Mouse (Mus musculus) midbrain, embryonic 13.5 days (tissue): ENCODE measurements at regions not wholly inside any gene's neighbourhood (a gene's known extent, or its start where the extent isn't known, plus 50 kb on each side); places are given as distances from the start of the nearest gene placed in this dataset.
"Not testable (repeated sequence)": the region's sequence is repeated elsewhere in the genome, so short reads cannot be mapped to it uniquely, and the experiment has no call there.

ENCODE experiments used
- ATAC-seq: fragments of 200-750 bp; cut with Nextera tagmentation; 2 replicates; pipeline ENCODE4 v1.8.0; 2017; ENCODE audit warnings: mild to moderate bottlenecking, moderate TSS enrichment, moderate library complexity
- H3K27ac ChIP-seq: fragments of 300-500 bp; sonication (generic); 2 replicates; pipeline ENCODE4 v1.5.1; 2015; ENCODE audit warnings: inconsistent platforms, mild to moderate bottlenecking, moderate library complexity
- H3K27me3 ChIP-seq: fragments of 300-500 bp; sonication (generic); 2 replicates; pipeline ENCODE4 v1.6.1; 2015; ENCODE audit warnings: mild to moderate bottlenecking, inconsistent platforms
- H3K36me3 ChIP-seq: fragments of 300-500 bp; sonication (generic); 2 replicates; pipeline ENCODE4 v1.6.1; 2015; ENCODE audit warnings: mild to moderate bottlenecking, inconsistent platforms
- H3K4me1 ChIP-seq: fragments of 300-500 bp; sonication (generic); replicated peaks from 2 replicates; pipeline ENCODE4 v1.6.1; 2015; ENCODE audit warnings: inconsistent platforms
- H3K4me2 ChIP-seq: fragments of 300-500 bp; sonication (generic); replicated peaks from 2 replicates; pipeline ENCODE4 v1.6.1; 2015; ENCODE audit warnings: moderate library complexity, mild to moderate bottlenecking, inconsistent platforms
- H3K4me3 ChIP-seq: fragments of 300-500 bp; sonication (generic); replicated peaks from 2 replicates; pipeline ENCODE4 v1.5.1; 2015; ENCODE audit warnings: mild to moderate bottlenecking, inconsistent platforms
- H3K9ac ChIP-seq: fragments of 300-500 bp; sonication (generic); replicated peaks from 2 replicates; pipeline ENCODE4 v1.6.1; 2015; ENCODE audit warnings: mild to moderate bottlenecking, inconsistent platforms
- H3K9me3 ChIP-seq: fragments of 300-500 bp; sonication (generic); 2 replicates; pipeline ENCODE4 v1.6.1; 2016; ENCODE audit warnings: mild to moderate bottlenecking, inconsistent platforms
- WGBS: fragments of 180-500 bp; shearing (Covaris S2); methylation state at CpG from one replicate; pipeline ENCODE4 v1.1.7; 2015; 5-methylcytosine and 5-hydroxymethylcytosine counted together

DNA sequence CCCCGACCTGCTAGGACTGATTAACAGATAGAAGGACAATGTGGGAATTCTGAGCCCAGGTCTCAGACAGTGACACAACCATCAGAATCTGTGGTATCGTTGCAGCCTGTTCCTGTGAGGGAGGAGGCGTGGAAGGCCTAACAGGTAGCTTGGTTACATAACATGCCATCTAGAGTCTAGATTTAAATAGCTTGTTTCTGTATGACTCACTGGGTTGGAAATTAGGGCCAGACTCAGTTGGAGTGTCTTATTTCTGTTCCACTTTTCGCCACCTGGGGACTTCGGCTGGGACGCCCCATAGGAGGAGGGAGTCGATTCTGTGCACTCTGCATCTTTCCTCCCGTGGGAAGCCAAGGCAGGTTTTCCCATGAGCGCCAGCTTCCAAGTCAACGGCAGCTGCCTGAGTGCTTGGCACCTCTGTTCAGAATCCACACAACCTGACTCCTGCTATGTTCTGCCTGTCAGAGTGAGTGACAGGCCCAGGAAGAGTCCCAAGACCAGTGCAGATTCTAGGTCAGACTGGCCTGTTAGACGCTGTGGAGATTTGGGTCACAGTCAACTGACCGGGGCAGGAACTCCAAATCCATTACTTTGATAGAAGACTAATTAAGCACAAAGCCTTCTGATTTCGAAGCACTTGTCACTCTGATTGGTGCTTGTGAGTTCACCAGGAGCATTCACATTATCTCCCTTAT lies 193.7 kb upstream of the Trpc7 start:
- H3K4me1 ChIP-seq: no peaks in the 10 kb centered on the region
- no peak for ATAC-seq
- no peak overlapping the region for H3K9ac ChIP-seq
- H3K27me3 ChIP-seq: no peaks in the 10 kb centered on the region
- H3K4me3 ChIP-seq: no peak overlapping the region
- H3K27ac ChIP-seq: no peak overlapping the region
- no peaks in the 10 kb centered on the region for H3K36me3 ChIP-seq
- H3K4me2 ChIP-seq: no peak overlapping the region
- H3K9me3 ChIP-seq: no peaks in the 10 kb centered on the region
- 89% methylated on average over 13 of the region's 13 CpGs for WGBS

DNA sequence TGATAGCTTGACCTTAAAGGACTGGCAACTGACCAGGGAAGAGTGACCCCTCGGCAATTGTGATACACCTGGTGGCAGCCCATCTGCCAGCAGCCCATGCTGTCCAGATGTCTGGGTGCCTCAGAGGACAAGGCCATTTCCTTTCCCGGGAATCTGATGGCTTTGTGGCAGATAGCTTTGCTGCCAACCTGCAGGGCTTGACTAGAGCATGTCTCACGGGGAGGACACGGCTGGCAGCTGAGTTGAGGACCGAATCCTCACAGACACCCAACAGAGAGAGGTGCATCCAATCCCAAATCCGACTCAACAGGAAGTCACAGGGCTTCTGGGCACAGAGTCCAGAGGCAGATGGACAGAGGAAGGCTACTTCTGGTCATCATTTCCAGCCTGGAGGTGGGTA lies 192.2 kb upstream of the Trpc7 start:
- no peak for ATAC-seq
- Histone ChIP-seq H3K4me1 (no peaks in the 10 kb centered on the region), H3K9ac (no peak overlapping the region), H3K36me3 (no peaks in the 10 kb centered on the region), H3K27me3 (no peaks in the 10 kb centered on the region), H3K4me2 (no peak overlapping the region), H3K4me3 (no peak overlapping the region), H3K9me3 (no peaks in the 10 kb centered on the region), H3K27ac (no peak overlapping the region)
- 87% methylated on average over 6 of the region's 6 CpGs for WGBS

DNA sequence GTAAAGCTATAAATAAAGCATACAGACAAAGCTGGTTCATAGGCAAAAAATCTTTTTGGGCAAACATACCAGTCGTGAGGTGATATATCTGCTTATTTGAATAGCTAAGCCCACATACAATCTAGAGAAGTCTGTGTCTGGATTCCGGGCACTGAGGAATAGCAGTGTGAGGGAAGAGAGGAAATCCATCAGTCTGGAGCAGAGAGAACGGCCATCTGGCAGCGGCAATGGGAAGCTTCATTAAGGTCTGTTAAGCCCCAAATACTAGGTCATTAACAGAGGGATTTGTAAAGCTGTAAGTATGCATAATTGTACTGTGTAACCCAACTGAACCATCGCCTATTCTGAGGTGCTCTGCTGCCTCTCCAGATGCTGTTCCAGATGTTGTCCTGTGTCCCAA lies 191.6 kb upstream of the Trpc7 start:
- no peak overlapping the region for H3K27ac ChIP-seq
- WGBS: 65% methylated on average over 5 of the region's 5 CpGs
- no peaks in the 10 kb centered on the region for H3K9me3 ChIP-seq
- H3K4me2 ChIP-seq: no peak overlapping the region
- no peak for ATAC-seq
- H3K4me3 ChIP-seq: no peak overlapping the region
- H3K27me3 ChIP-seq: no peaks in the 10 kb centered on the region
- no peak overlapping the region for H3K9ac ChIP-seq
- no peaks in the 10 kb centered on the region for H3K36me3 ChIP-seq
- no peaks in the 10 kb centered on the region for H3K4me1 ChIP-seq

DNA sequence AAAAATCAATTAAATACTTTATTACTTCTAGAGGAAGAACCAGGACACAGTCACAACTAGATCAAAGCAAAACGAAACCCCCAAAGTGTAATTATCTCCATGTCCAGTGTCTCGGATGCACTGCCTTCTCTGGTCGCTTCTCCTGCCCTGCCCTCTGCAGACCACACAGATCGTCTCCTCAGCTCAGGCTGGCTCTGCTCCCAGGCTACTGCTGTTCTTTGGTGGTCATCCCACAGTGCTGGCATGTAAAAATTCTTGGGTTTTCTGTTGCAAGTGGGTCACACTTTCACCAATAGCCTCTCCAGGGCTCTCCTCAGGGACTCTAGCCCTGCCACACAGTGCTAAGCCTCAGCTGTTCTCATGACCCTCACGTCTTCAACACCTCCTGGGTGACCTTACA lies 188.0 kb upstream of the Trpc7 start:
- no peak overlapping the region for H3K27ac ChIP-seq
- no peak for ATAC-seq
- 85% methylated on average over 5 of the region's 5 CpGs for WGBS
- no peak overlapping the region for H3K4me3 ChIP-seq
- H3K4me2 ChIP-seq: no peak overlapping the region
- no peaks in the 10 kb centered on the region for H3K9me3 ChIP-seq
- H3K36me3 ChIP-seq: no peaks in the 10 kb centered on the region
- no peaks in the 10 kb centered on the region for H3K27me3 ChIP-seq
- H3K4me1 ChIP-seq: 0 out of 2 replicates have a peak, but pooled peaks cover under 1% of the 10 kb centered on the region
- H3K9ac ChIP-seq: no peak overlapping the region

DNA sequence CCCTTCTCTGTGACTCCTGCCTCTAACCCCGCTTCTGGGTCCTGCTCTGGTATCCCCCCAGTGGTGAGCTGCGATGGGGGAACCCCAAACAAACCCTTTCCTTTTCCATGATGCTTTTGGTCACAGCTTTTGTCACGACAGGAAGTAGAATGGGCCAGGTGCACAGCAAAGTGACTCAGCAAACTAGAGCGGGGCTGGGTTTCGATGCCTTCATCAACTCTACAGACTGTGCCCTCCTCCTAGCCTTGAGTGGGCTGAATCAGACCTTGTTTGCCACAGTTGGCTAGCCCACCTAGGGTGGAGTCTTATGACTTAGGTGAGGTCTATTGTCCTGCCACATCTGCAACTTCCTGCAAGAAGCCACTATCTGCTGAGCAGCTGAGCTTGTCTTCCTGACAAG lies 174.7 kb upstream of the Trpc7 start:
- no peak overlapping the region for H3K9ac ChIP-seq
- 89% methylated on average over 5 of the region's 5 CpGs for WGBS
- ATAC-seq: no peak

DNA sequence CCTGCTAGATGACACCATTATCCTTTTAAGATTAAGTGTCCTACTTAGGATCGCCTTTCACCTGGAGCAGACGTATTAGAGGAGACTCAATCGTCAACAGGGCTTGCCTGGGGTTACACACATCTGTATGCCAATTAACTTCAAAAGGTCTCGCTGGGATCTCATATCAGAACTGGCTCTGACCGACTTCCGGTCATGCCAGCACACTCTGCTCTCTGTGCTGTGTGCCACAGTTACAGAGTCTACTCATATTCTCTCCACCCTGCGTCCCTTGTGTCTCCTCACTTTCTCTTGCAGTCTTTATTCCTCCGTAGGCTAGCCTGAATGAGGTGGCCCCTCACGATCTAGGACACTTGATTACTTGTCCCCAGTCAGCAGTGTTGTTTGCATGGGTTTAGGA lies 165.9 kb upstream of the Trpc7 start:
- Histone ChIP-seq H3K9me3 (no peaks in the 10 kb centered on the region), H3K36me3 (no peaks in the 10 kb centered on the region), H3K4me3 (no peak overlapping the region), H3K4me2 (no peak overlapping the region), H3K4me1 (peaks cover 14% of the 10 kb centered on the region), H3K27me3 (no peaks in the 10 kb centered on the region), H3K9ac (no peak overlapping the region), H3K27ac (no peak overlapping the region)
- 74% methylated on average over 9 of the region's 9 CpGs for WGBS
- ATAC-seq: no peak

More for the DNA sequence above, 174.7 kb upstream of the Trpc7 start:
- Histone ChIP-seq H3K36me3 (no peaks in the 10 kb centered on the region), H3K27me3 (no peaks in the 10 kb centered on the region), H3K4me2 (no peak overlapping the region), H3K27ac (no peak overlapping the region), H3K4me1 (no peaks in the 10 kb centered on the region), H3K4me3 (no peak overlapping the region), H3K9me3 (no peaks in the 10 kb centered on the region)

DNA sequence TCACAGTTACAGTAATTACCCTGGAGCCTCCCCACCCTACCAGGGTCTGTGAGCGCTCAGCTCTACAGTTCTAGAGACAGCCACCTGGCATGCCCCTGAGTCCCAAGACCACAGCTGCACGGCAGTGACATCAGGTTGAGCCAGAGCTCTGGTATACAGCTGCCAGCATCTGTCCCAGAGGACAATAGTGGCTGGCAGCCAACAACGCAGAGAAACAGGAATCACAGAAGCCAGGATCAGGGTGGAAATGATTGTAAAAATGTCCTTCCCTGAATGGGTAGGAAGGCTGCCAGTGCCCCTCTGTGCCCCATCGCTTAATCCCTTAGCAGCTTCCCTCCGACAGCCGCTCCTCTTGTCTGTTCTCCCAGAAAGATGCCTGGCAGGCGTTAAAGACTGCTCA lies 165.3 kb upstream of the Trpc7 start:
- H3K27me3 ChIP-seq: no peaks in the 10 kb centered on the region
- peak; percentile 84 for ATAC-seq

DNA sequence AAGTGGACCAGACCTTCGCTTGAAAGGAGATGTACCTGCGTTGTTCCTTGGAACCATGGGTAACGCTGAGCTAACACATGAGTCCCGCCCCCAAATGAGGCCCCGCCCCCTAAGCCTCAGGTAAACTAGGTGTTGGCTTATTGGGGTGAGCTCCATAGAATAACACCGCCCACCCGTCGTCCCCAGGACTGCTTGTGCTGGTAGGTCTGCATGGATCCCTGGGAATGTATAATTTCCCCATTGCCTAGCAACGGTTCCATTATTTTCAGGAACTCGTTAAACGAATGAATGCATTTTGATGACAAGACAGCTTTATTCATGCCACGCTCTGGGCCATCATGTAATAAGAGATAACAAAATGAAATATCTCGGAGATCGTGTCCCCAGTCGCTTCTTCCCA lies 161.0 kb upstream of the Trpc7 start:
- ATAC-seq: 0 out of 2 replicates have a peak, but pooled peaks have one; percentile 38
- Histone ChIP-seq H3K4me2 (no peak overlapping the region), H3K4me1 (peaks cover 29% of the 10 kb centered on the region), H3K9ac (no peak overlapping the region), H3K27ac (no peak overlapping the region), H3K9me3 (no peaks in the 10 kb centered on the region), H3K4me3 (no peak overlapping the region), H3K27me3 (no peaks in the 10 kb centered on the region), H3K36me3 (no peaks in the 10 kb centered on the region)
- WGBS: 60% methylated on average over 15 of the region's 15 CpGs

More for the DNA sequence above, 165.3 kb upstream of the Trpc7 start:
- Histone ChIP-seq H3K4me2 (no peak overlapping the region), H3K4me3 (no peak overlapping the region), H3K9ac (no peak overlapping the region), H3K9me3 (no peaks in the 10 kb centered on the region), H3K4me1 (peaks cover 17% of the 10 kb centered on the region), H3K27ac (no peak overlapping the region), H3K36me3 (no peaks in the 10 kb centered on the region)
- WGBS: 50% methylated on average over 7 of the region's 7 CpGs

DNA sequence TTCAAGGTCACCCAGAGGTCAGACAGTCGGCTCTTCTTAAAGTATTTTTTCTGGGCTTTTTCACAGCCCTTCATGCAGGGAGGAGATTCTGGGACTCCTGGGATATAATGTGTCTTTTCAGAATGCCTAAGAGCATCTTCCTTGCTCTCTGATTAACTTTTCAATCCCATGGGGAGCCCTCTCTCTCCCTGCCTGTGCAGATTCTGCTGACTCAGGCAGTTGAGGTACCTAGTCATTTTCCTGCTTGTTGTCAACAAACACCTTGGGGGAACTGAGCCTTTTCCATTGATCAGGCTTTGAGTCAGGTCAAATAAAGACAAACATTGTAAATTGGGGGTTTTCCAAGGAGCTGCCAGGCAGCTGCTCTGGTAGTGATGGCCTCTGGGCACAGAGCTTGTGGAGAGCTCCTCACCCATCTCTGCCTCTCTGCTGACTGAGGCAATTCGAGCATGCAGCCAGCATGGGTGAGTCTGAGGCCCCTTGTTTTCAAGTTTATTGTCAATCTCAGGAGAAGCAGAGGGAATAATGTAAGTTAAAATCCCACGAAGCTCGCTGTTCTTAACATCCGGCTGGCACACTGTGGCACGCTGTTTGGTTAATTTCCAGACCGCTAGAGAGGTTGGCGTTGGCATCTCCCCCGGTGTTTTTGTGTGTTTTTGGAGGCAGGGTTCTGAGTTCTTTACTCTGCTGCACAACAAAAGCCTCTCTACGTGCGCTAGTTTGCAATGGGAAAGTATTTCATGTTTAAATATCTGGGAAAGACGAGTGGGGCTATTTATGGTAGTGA lies 159.8 kb upstream of the Trpc7 start:
- H3K9ac ChIP-seq: no peak overlapping the region
- peak overlapping the region; percentile 49 for H3K27ac ChIP-seq
- peak; percentile 34; the same call in 1 of the 2 replicates for ATAC-seq
- H3K36me3 ChIP-seq: no peaks in the 10 kb centered on the region
- H3K4me2 ChIP-seq: no peak overlapping the region
- H3K4me3 ChIP-seq: no peak overlapping the region
- no peaks in the 10 kb centered on the region for H3K9me3 ChIP-seq
- H3K4me1 ChIP-seq: peaks cover 20% of the 10 kb centered on the region
- no peaks in the 10 kb centered on the region for H3K27me3 ChIP-seq
- WGBS: 50% methylated on average over 12 of the region's 12 CpGs

DNA sequence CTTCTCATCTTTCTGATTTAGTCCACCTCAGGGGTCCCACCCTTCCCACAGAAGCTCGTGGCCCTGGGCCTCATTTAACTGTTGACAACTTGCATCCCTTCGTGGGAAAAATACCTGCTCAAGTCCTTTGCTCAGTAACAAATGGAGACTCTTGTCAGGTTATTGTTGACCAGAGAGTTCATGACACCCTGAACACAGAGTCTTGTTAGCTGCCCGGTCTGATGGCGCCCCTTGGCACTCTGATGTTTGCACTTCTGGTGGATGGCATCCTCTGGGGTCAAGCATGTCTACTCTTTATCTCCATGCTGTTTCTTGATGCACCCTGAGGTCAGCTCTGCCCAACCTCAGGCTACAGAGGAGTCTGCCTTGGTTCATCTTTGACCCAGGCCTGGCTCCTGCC lies 157.6 kb upstream of the Trpc7 start:
- ATAC-seq: no peak
- WGBS: 88% methylated on average over 4 of the region's 4 CpGs
- no peak overlapping the region for H3K9ac ChIP-seq
- H3K27ac ChIP-seq: no peak overlapping the region
- H3K27me3 ChIP-seq: no peaks in the 10 kb centered on the region
- peaks cover 20% of the 10 kb centered on the region for H3K4me1 ChIP-seq
- no peaks in the 10 kb centered on the region for H3K9me3 ChIP-seq
- no peaks in the 10 kb centered on the region for H3K36me3 ChIP-seq
- H3K4me3 ChIP-seq: no peak overlapping the region
- no peak overlapping the region for H3K4me2 ChIP-seq

DNA sequence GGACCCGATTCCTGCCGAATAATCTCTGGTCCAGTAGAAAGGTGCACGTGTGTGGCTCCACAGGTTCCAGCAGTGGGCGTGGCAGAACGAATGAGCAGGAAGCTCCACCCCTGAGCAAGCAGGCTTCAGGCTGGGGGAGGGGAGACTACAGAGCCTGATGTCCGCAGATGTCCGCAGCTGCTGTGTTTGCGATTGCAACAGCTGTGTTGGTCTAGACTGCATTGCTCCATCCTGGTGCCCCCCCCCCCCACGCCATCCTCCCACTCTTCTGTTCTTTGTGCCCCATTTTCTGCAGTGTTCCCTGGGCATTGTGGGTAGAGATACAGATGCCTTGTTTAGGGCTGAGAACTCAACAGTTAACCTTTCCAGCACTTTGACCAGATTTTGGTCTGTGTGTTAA lies 150.3 kb upstream of the Trpc7 start:
- not testable (repeated sequence) for H3K27ac ChIP-seq, H3K9ac ChIP-seq, H3K4me2 ChIP-seq, H3K36me3 ChIP-seq, H3K4me3 ChIP-seq, H3K27me3 ChIP-seq, ATAC-seq, H3K4me1 ChIP-seq, H3K9me3 ChIP-seq
- WGBS: 30% methylated on average over 6 of the region's 9 CpGs

DNA sequence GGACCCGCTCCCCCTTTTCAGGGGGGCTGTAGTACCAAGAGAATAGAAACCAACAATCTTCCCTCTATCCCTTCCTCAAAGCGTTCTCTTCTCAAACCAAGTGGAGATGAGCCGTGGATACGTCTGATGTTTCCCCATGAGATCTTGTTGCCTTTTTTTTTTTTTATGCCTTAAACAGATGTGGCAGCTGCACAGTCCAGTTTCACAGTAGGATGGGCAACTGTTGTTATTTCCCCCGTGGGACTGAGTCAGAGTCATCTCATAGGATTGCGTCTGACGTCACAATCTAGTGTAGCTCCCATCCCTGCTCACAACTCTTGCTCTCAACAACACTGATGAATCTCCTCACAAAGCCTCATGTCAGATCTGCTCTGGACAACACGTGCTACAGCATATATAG lies 148.7 kb upstream of the Trpc7 start:
- no peak for ATAC-seq
- Histone ChIP-seq H3K9me3 (no peaks in the 10 kb centered on the region), H3K36me3 (no peaks in the 10 kb centered on the region), H3K27ac (no peak overlapping the region), H3K4me2 (no peak overlapping the region), H3K4me3 (no peak overlapping the region), H3K4me1 (no peaks in the 10 kb centered on the region), H3K9ac (no peak overlapping the region), H3K27me3 (no peaks in the 10 kb centered on the region)
- WGBS: 85% methylated on average over 8 of the region's 8 CpGs
